Mouse (Mus musculus) cerebellum, postnatal 36 days (tissue): ENCODE data around the gene Golga7b.

ENCODE experiments used
- DNase-seq, 2 experiments: peaks; one replicate each; pipeline ENCODE4 v3.0.0; 2021 to 2022; ENCODE audit warnings: mixed read lengths in 2 of 2

Gene Golga7b

DNA sequence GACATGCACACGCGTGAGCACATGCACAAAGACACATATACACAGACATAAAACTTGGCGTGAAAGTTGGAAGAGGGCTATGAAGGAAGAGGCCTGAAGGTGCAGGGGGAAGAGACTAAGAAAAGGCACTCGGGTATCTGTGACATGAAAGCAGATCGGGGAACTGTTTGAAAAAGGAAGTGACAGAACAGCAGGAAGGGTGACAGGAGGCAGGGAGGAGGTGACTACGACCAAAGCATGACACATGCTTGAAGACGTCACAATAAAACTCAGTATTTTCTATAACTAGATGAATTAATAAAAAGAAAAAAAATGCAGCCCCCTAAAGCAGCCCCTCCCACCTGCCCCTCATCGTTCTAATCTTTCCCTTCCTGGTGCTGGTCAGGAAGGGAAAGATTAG is 58.4 kb downstream of the Golga7b start:
- no peak for DNase-seq

GRCm38 (mm10) chr19:42306202-42306601 is 58.8 kb downstream of the Golga7b start:
- no peak for DNase-seq

GRCm38 (mm10) chr19:42307019-42307418 is 59.6 kb downstream of the Golga7b start:
- no peak for DNase-seq

- DNase-seq = no peak
These were observed 61.6 kb downstream of the Golga7b start for GRCm38 (mm10) chr19:42308931-42309330.

DNA sequence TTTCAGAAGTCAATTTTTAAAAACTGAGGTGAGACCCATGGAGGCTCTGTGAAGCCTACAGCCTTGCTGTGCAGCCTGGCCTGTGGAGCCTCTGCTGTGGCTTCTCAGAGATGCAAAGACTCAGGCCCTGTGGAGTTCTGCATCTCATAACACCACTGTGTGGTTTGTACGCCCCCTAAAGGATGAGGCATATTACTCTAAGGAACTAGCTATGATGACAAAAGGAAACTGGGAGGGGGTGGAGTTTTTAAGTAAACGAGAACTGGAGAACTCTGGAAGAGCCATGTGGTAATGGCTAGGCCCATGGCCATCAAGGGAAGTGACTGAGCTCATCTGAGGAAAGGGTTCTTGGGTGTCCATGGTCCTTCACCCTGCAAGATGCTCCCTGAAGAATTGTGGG is 64.0 kb downstream of the Golga7b start:
- DNase-seq = no peak

DNA sequence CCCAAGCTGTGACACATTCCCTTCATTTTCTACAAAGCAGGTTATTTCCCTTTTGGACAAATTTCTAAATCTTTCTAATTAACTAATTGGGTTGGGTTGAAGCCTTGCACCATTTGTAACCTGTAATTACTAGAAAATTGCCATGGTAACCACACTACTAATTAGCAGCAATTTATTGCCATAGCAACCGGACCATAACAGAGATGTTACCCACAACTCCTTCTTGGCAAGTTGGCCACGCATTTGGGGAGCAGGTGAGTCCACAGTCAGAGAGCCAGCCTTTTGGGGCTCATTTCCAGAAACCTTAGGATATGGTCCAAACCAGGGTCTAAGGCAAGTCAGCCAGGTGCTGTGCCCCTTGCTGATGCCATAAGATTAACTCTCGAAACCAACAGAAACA is 64.8 kb downstream of the Golga7b start:
- no peak for DNase-seq

GRCm38 (mm10) chr19:42315070-42315679 is 67.8 kb downstream of the Golga7b start:
- no peak for DNase-seq

DNA sequence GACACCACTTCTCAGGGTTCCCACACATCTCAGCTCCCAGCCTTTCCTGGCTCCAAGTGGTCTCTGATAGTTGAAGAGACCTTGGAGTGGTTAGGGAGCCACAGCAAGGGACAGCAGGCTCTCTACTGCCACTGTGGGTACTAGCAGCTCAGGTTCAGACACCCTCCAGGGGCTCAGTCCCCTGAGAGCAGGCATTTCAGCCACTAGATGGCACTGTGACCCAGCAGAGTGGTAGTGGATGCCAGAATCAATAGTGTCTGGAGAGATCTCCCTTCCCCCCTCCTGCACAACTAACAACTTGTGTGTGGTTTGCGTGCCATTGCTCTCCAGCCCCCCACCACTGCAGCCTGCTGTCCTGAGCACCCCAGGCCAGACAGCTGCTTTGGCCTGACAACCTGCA is 68.5 kb downstream of the Golga7b start:
- DNase-seq = peak; percentile 76 to 78

- peak; percentile 29 for DNase-seq
These were observed 69.2 kb downstream of the Golga7b start for GRCm38 (mm10) chr19:42316525-42316924.

DNA sequence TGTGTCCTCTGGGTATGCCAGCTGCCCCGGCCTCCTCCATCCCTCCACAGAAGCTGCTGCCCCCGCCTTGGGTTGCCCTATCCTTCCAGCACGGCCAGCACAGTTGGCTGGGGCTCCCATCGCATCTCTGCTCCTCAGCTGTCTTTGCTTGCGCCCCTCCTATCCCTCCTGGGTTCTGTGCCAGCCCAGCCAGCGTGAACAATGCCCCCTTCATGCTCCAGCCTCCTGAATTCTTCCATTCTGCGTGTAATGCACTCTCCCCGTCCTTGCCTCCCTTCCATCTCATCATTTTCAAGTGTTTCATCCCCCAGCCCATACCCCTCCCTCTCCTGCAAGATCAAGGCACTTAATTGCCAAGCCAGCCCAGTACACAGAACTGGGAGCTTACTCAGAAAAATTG is 69.6 kb downstream of the Golga7b start:
- no peak for DNase-seq

DNA sequence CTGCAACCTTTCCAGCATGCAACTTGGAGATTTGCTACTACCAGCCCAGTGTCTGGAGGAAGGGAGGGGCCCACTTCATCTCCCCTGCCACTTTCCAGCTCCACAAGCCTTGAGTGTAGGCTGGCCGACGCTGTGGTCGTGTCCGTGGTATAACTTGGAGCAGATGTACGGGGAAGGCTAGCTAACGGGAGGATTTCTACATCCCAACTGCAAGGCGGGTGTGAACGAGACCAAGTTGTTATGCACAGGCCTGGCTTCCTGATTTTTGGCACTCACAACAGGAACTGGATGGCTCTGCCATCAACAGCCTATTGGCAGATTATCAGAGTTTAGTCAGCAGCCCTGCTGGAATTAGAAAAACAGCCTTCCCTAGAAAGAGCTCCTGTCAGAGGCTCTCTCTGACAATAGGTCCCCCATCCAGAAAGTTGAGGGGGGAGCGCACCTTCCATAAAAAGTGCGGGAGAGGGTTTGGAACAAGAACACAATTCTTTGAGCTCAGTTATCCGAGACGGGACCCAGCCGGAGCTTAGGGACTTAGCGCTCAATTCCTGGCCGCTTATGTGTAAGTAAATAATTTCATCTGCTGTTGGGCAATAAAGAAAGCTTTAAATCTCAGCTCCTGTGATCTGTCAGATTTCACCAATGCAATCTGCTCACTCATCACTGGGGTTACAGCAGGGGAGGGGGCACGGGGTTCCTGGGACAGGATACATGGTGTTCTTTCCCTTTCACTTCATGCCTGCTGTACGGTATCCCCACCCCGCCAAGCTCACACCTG is 70.5 kb downstream of the Golga7b start:
- peak in 1 of 2 experiments; percentile 20 for DNase-seq
